Mouse (Mus musculus) spleen, postnatal 14 days (tissue): ENCODE data around the gene Coa4.

Experiments used
- DNase-seq, 2 experiments: peaks; one replicate each; pipeline ENCODE4 v3.0.0; 2021 to 2022; ENCODE audit warnings: low spot score in 2 of 2

Coa4 gene

GRCm38 (mm10) chr7:100536804-100537518 is at the start of gene Coa4:
TSS of gene Coa4 (plus strand) at chr7:100537071.
- peak; percentile 61 to 71 for DNase-seq

GRCm38 (mm10) chr7:100487301-100487700 is 49.6 kb upstream of the Coa4 start:
- DNase-seq: no peak

- no peak for DNase-seq
These were observed 48.3 kb upstream of the Coa4 start for GRCm38 (mm10) chr7:100488474-100489048.

GRCm38 (mm10) chr7:100492391-100493116 is 44.3 kb upstream of the Coa4 start:
- DNase-seq: no peak

- peak; percentile 97 to 98 for DNase-seq
These were observed 43.8 kb upstream of the Coa4 start, which contains the start of gene Ucp2 for GRCm38 (mm10) chr7:100493117-100493483. TSS of gene Ucp2 (plus strand) at chr7:100493337.

- DNase-seq: peak in 1 of 2 experiments; percentile 24
These were observed 43.1 kb upstream of the Coa4 start for GRCm38 (mm10) chr7:100493484-100494414.

GRCm38 (mm10) chr7:100494415-100494831 is 42.4 kb upstream of the Coa4 start:
- no peak for DNase-seq

GRCm38 (mm10) chr7:100495042-100495441 is 41.8 kb upstream of the Coa4 start:
- no peak for DNase-seq

- DNase-seq: peak; percentile 62 to 69
These were observed 41.2 kb upstream of the Coa4 start for GRCm38 (mm10) chr7:100495581-100496251.

- no peak for DNase-seq
These were observed 40.5 kb upstream of the Coa4 start for GRCm38 (mm10) chr7:100496371-100496770.

GRCm38 (mm10) chr7:100496791-100497190 is 40.1 kb upstream of the Coa4 start:
- no peak for DNase-seq

GRCm38 (mm10) chr7:100497402-100497801 is 39.5 kb upstream of the Coa4 start:
- DNase-seq: no peak

- DNase-seq: no peak
These were observed 38.9 kb upstream of the Coa4 start for GRCm38 (mm10) chr7:100497982-100498381.

GRCm38 (mm10) chr7:100499465-100499864 is 37.4 kb upstream of the Coa4 start:
- no peak for DNase-seq

- peak in 1 of 2 experiments; percentile 24 for DNase-seq
These were observed 36.4 kb upstream of the Coa4 start for GRCm38 (mm10) chr7:100500276-100500977.

- DNase-seq: no peak
These were observed 35.6 kb upstream of the Coa4 start for GRCm38 (mm10) chr7:100501027-100501843.

- DNase-seq: no peak
These were observed 35.0 kb upstream of the Coa4 start for GRCm38 (mm10) chr7:100501844-100502373.

- DNase-seq: no peak
These were observed 34.4 kb upstream of the Coa4 start for GRCm38 (mm10) chr7:100502374-100502922.

GRCm38 (mm10) chr7:100503076-100503475 is 33.8 kb upstream of the Coa4 start:
- DNase-seq: no peak
